Mouse (Mus musculus) limb, embryonic 11.5 days (tissue): ENCODE measurements around the gene Gm9918. TPM values are rescaled to one million over a fixed set of nuclear protein-coding genes. Genes with fewer than 3 reads are reported as not detected.

Experiments
- ATAC-seq: fragments of 200-750 bp; cut with Nextera tagmentation; 2 replicates; pipeline ENCODE4 v1.8.0; 2017; ENCODE audit warnings: low read depth; ENCODE audit not compliant: insufficient number of reproducible peaks, low FRiP score, low TSS enrichment
- DNase-seq: peaks from one replicate; pipeline ENCODE4 v3.0.0-alpha.2; 2015; ENCODE audit warnings: low spot score
- H3K27ac ChIP-seq: fragments of 300-500 bp; sonication (generic); replicated peaks from 2 replicates; pipeline ENCODE4 v1.5.1; 2014; ENCODE audit warnings: low read depth, mild to moderate bottlenecking, low read length
- H3K27me3 ChIP-seq: fragments of 300-500 bp; sonication (generic); 2 replicates; pipeline ENCODE4 v1.6.1; 2014; ENCODE audit warnings: mild to moderate bottlenecking, low read length, mixed read lengths; ENCODE audit not compliant: control insufficient read depth, insufficient read depth
- H3K36me3 ChIP-seq: fragments of 300-500 bp; sonication (generic); 2 replicates; pipeline ENCODE4 v1.6.1; 2014; ENCODE audit warnings: mild to moderate bottlenecking, low read length, moderate library complexity, mixed read lengths; ENCODE audit not compliant: control insufficient read depth, insufficient read depth
- H3K4me1 ChIP-seq: fragments of 300-500 bp; sonication (generic); 2 replicates; pipeline ENCODE4 v1.6.1; 2014; ENCODE audit warnings: low read length, mixed read lengths; ENCODE audit not compliant: control insufficient read depth, insufficient read depth
- H3K4me2 ChIP-seq: fragments of 300-500 bp; sonication (generic); 2 replicates; pipeline ENCODE4 v1.6.1; 2014; ENCODE audit warnings: low read depth, mild to moderate bottlenecking, moderate library complexity; ENCODE audit not compliant: severe bottlenecking
- H3K4me3 ChIP-seq: fragments of 300-500 bp; sonication (generic); 2 replicates; pipeline ENCODE4 v1.5.1; 2014; ENCODE audit warnings: low read depth, low read length
- H3K9ac ChIP-seq: fragments of 300-500 bp; sonication (generic); 2 replicates; pipeline ENCODE4 v1.6.1; 2014; ENCODE audit warnings: mild to moderate bottlenecking, low read length
- H3K9me3 ChIP-seq: fragments of 300-500 bp; sonication (generic); 2 replicates; pipeline ENCODE4 v1.6.1; 2016; ENCODE audit warnings: low read length; ENCODE audit not compliant: control insufficient read depth
- WGBS: fragments of 180-500 bp; shearing (Covaris S2); extraction: QIAGEN DNeasy Blood & Tissue Kit; methylation state at CpG from one replicate; pipeline ENCODE4 v1.1.7; 2014; 5-methylcytosine and 5-hydroxymethylcytosine counted together
- polyA plus RNA-seq: library from polyadenylated mRNA; unstranded; fragments of >200 nt; fragmentation: Nextera tagmentation; extraction: Ambion mirVana; gene quantifications from 2 replicates; pipeline ENCODE4 v1.2.1, GENCODE M21; 2014

Gm9918 gene
- polyA plus RNA-seq, 1 experiment from 2014 or later, result 1.1 TPM

DNA sequence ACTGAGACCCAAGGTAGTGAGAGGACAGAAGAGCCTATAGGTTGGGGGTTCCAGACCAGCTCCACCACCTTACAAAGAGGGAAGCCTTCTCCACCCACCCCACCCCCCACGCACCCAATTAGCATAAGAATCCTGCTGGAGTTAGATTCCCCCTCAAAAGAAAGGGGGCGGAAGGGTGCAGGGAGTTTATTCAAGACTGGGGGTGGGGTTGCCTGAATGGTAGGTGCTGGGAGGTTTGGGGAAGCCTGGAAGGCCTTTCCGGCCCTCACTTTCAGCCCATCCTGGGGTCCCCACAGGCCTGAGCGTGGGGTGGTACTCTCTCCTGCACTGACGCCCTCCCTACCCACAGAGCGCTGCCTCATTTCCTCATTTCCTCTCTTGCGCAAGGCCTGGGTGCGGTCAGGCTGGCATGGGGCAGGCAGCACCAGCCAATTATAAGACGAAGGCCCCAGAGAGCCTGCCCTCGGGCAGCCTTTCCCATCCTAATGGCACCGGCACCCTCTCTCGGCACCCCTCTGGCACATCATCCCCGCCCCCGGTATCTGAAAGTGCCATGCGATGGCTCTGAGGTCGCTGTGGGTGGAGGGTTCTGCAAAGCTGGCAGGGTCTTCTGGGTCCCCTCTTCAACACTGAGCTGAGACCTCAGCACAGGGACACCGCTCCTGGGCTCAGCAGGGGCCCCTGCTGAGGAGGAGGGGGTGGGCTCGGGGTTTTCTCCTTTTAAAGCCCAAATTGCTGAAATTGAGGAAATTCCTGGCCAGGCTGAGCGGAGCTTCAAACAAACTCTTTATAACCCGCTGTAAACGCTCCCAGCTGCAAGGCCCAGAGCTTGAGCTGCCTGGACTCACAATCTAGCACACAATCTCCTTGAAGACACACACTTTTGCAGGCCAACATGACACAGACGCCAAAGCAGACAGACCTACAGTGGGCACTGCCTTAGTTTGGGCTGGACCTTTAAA lies 26.9 kb upstream of the Gm9918 start:
- Histone ChIP-seq H3K27ac (peak overlapping the region; percentile 87), H3K9me3 (no peaks in the 10 kb centered on the region), H3K9ac (peak overlapping the region; percentile 36), H3K4me1 (peaks cover 40% of the 10 kb centered on the region), H3K27me3 (no peaks in the 10 kb centered on the region), H3K36me3 (peaks cover 6% of the 10 kb centered on the region; the same call in 1 of the 2 replicates), H3K4me2 (peak overlapping the region; percentile 84), H3K4me3 (peak overlapping the region; percentile 65)
- DNase-seq (peak; percentile 66), ATAC-seq (no peak)
- WGBS, result 3% methylated on average over 22 of the region's 22 CpGs

DNA sequence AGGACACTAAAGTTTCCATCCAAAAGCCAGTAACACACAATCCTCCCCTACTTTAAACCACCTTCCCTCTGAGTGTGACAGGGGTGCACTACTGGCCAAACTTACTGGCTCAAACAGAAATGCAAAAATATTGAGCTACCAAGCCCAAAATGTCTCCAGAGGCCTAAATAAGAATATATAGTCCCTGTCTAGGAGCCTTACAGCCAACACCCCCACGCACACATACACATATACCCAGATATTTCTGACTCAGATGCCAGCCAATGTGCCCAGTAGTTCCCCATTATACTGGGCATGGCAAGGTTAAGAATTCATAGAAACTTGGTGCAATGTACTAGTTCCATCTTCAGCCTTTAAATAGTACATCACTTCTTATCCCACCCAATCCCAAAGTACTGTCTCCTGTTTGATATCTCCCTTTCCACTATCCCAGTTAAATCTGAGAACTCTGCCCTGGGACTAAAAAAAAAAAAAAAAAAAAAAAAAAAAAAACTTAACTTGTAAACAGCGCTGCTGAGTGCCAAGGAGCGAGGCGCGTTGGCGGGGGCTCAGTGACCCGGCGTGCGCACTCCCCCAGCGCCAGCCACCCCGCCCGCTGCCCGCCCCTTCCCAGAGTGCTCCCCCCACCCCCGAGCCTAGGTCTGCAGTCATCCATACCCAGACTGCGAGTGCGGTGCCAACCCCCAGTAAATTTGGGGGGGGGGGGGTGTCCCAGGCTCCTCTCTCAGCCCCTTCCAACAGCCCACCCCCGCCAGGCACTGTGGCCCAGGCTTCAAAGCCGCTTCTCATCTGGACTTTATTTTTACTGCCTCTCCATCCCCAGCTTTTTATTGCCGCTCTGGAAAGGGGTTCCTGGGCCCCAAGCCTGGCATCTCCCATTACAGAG lies 25.8 kb upstream of the Gm9918 start:
- Histone ChIP-seq H3K27me3 (no peaks in the 10 kb centered on the region), H3K4me1 (peaks cover 44% of the 10 kb centered on the region), H3K36me3 (no peaks in the 10 kb centered on the region; the same call in 1 of the 2 replicates), H3K9ac (peak overlapping the region; percentile 59), H3K27ac (peak overlapping the region; percentile 87), H3K4me2 (peak overlapping the region; percentile 84), H3K9me3 (no peaks in the 10 kb centered on the region), H3K4me3 (peak overlapping the region; percentile 65)
- peak; percentile 62 for DNase-seq
- WGBS, result under 1% methylated on average over 18 of the region's 19 CpGs
- no peak for ATAC-seq

DNA sequence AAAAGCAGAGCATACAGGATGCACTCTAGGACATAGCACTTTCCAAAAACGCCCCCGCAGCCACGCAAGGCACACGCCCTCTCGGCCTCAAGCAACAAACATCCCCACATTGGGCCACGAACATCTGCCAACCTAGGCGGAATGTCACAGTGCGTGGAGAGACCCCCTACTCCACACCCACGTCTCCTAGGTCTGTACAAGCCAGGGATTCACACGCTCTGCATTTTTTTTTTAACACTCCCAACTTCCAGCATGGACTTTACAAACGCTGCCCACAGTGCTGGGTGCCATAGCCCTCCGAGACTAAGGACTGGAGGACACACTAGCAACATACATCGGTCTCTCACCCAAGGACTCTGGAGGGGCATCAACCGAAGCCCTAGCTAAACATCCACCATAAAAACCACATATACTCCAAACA lies 24.9 kb upstream of the Gm9918 start:
- H3K4me1 ChIP-seq, result peaks cover 53% of the 10 kb centered on the region

DNA sequence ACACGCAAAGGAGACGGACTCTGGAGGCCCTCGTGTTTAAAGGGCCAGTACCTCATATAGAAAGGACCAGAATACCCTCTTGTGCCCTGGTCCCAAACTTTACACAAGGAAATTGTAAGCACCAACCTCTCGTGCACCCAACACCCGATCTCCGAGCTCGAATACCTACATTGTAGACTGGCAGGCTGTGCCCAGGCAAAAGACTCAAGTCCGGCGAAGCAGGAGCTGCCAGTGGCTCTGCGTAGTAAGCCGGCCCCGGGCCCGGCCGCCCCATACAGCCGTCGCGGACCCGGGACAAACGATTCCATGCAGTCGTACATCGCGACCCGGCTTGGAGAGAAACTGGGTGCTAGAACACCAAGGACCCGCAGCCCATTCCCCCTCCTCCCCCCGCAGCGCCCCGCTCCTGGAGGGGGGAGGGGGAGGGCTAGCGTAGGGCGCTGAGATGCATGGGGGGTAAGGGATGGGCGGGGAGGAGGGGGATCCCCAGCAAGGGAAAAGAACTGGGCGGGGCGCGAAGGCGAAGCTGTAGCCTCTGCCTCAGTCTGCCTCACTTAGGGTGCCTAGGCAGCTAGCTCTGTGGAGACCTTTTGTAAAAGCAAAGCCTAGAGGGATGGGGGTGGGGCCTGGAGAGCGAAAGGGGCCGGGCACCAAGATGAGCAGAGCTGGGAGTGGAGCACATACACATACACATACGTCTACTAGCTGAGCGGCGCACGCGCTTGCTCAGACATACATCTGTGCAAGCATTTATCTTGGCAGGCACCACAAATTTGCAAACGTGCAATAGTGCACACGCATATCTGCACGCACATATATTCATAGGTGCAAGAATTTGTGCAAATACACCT lies 24.2 kb upstream of the Gm9918 start:
- Histone ChIP-seq H3K27me3 (no peaks in the 10 kb centered on the region), H3K4me2 (peak overlapping the region; percentile 84)
- WGBS, result under 1% methylated on average over 42 of the region's 44 CpGs

More for the DNA sequence above, 24.9 kb upstream of the Gm9918 start:
- DNase-seq (no peak), ATAC-seq (no peak)
- Histone ChIP-seq H3K4me3 (peak overlapping the region; percentile 65), H3K9me3 (no peaks in the 10 kb centered on the region), H3K36me3 (no peaks in the 10 kb centered on the region; the same call in 1 of the 2 replicates), H3K27ac (peak overlapping the region; percentile 99), H3K9ac (peak overlapping the region; percentile 59), H3K4me2 (peak overlapping the region; percentile 84), H3K27me3 (no peaks in the 10 kb centered on the region)
- under 1% methylated on average over 14 of the region's 14 CpGs for WGBS

DNA sequence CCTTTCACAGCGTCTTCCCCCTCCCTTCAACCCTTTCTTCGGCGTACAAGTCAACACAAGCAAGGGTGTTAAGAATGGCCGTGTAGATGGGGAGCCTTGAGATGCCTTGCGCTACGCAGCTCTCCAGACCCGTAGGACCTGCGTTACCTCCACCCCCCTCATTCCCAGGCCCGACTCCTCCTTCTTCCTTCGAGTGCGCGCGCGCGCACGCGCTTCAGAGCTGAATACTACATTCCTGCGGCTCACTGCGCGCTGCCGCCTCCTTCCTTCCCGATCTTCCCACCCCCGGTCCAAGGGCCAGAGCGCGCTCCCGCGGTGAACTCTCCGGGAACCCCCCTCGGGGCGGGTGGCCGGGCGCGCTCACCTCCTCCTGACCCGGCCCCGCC lies 23.5 kb upstream of the Gm9918 start:
- Histone ChIP-seq H3K4me3 (peak overlapping the region; percentile 65), H3K27me3 (no peaks in the 10 kb centered on the region), H3K27ac (peak overlapping the region; percentile 99), H3K9me3 (no peaks in the 10 kb centered on the region), H3K4me2 (peak overlapping the region; percentile 84), H3K36me3 (no peaks in the 10 kb centered on the region), H3K4me1 (peaks cover 60% of the 10 kb centered on the region), H3K9ac (peak overlapping the region; percentile 72)
- under 1% methylated on average over 33 of the region's 35 CpGs for WGBS
- DNase-seq, result peak; percentile 96
- ATAC-seq, result peak; percentile 41

More for the DNA sequence above, 24.2 kb upstream of the Gm9918 start:
- peak overlapping the region; percentile 99 for H3K27ac ChIP-seq
- H3K4me3 ChIP-seq, result peak overlapping the region; percentile 65
- no peaks in the 10 kb centered on the region; the same call in 1 of the 2 replicates for H3K36me3 ChIP-seq
- H3K9ac ChIP-seq, result peak overlapping the region; percentile 59
- H3K9me3 ChIP-seq, result no peaks in the 10 kb centered on the region
- DNase-seq, result peak; percentile 80
- H3K4me1 ChIP-seq, result peaks cover 60% of the 10 kb centered on the region
- ATAC-seq, result peak; percentile 35

DNA sequence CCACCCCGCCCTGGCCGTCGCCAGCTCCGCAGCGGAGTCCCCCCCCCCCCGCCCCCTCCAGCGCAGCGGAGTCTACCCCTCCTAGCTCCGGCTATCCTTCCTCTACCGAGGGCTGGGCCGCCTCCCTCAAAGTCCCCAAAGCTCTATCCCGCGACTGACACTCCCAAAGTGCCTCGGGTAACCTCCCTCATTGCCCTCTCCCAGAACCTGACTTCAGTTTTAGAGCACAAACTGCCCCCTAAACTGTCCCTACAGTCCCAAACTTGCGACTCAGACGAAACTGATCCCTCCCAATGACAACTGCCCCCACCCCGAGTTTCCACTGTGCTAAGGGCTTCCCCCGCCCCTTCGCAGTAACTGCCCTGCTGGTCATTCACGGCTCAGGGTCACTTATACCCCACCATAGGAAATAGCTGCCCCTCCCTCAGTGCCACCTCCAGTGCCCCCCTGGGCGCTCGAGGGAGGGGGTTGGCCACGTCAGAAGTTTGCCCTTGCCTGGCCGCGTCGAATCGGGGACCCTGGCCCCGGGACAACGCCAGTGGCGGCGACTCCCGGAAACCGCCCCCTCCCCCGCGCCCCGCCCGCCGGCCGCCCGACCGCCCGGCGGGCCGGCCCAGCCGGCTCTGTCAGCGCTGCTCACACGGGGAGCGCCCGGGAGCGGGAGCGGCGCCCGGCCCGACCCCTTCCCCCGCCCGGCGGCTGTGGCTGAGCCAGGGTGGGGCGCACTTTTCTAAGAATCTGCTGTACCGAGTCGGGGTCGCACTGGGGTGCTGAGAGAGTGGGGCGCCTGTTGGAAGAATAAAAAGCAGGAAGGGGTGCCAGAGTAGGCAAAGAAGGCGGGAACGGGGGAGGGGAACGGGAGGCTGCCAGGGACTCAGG lies 22.9 kb upstream of the Gm9918 start:
- H3K27me3 ChIP-seq, result no peaks in the 10 kb centered on the region
- H3K36me3 ChIP-seq, result no peaks in the 10 kb centered on the region
- H3K4me1 ChIP-seq, result peaks cover 60% of the 10 kb centered on the region
- no peaks in the 10 kb centered on the region for H3K9me3 ChIP-seq
- ATAC-seq, result peak; percentile 26; the same call in 1 of the 2 replicates
- under 1% methylated on average over 54 of the region's 65 CpGs for WGBS
- peak overlapping the region; percentile 84 for H3K4me2 ChIP-seq
- peak overlapping the region; percentile 65 for H3K4me3 ChIP-seq
- DNase-seq, result peak; percentile 80
- H3K9ac ChIP-seq, result peak overlapping the region; percentile 72
- peak overlapping the region; percentile 99 for H3K27ac ChIP-seq

DNA sequence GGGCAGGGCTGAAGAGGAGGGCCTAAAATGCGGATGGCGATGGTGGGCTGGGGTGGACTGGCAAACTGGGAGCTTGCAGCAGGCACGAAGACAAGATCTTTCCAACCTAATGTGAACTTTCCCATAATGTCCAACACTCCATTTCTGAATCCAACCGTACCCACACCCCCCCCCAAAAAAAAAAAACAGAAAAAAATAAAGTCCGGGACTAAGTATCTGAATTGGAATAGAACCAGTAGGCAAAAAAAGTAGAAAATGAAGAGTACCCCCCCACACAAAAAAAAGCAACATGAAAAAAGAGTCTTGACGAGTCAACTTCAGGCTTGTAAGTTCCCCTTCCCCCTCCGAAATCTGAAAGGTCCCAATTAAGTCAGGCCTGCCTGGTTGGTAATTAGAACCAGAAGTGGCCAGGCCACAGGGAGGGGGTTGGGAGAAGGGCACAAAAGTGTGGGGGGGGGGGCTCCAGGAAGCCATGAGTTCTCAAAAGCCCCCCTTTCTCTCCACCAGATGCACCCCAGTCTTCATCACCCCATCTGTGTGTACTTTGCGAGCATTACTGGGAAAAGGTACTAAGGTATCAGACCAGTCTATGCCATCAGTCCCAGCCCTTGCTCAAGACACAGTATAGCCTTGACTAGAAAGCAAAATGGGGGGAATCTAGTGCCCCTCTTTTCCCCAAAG lies 22.1 kb upstream of the Gm9918 start:
- Histone ChIP-seq H3K36me3 (no peaks in the 10 kb centered on the region), H3K9ac (peak overlapping the region; percentile 72), H3K27me3 (no peaks in the 10 kb centered on the region), H3K4me2 (peak overlapping the region; percentile 84), H3K4me3 (peak overlapping the region; percentile 65), H3K9me3 (no peaks in the 10 kb centered on the region), H3K27ac (peak overlapping the region; percentile 99), H3K4me1 (peaks cover 55% of the 10 kb centered on the region)
- 1% methylated on average over 8 of the region's 8 CpGs for WGBS
- ATAC-seq, result peak; percentile 10
- peak; percentile 82 for DNase-seq
